Mouse (Mus musculus) forebrain, embryonic 11.5 days (tissue): ENCODE measurements around the gene Klhl24. TPM values are rescaled to one million over a fixed set of nuclear protein-coding genes. Genes with fewer than 3 reads are reported as not detected.

Experiments
- ATAC-seq: fragments of 200-750 bp; cut with Nextera tagmentation; replicated peaks from 2 replicates; pipeline ENCODE4 v1.8.0; 2017; ENCODE audit warnings: moderate TSS enrichment; ENCODE audit not compliant: low FRiP score
- DNase-seq: peaks from one replicate; pipeline ENCODE4 v3.0.0-alpha.2; 2017; ENCODE audit warnings: low spot score
- H3K27ac ChIP-seq: fragments of 300-500 bp; sonication (generic); 2 replicates; pipeline ENCODE4 v1.5.1; 2014; ENCODE audit warnings: low read depth, low read length
- H3K27me3 ChIP-seq: fragments of 300-500 bp; sonication (generic); 2 replicates; pipeline ENCODE4 v1.6.1; 2014; ENCODE audit warnings: mild to moderate bottlenecking, low read length, mixed read lengths; ENCODE audit not compliant: control insufficient read depth, insufficient read depth
- H3K36me3 ChIP-seq: fragments of 300-500 bp; sonication (generic); 2 replicates; pipeline ENCODE4 v1.6.1; 2014; ENCODE audit warnings: mild to moderate bottlenecking, low read length, moderate library complexity, mixed read lengths; ENCODE audit not compliant: control insufficient read depth, insufficient read depth
- H3K4me1 ChIP-seq: fragments of 300-500 bp; sonication (generic); replicated peaks from 2 replicates; pipeline ENCODE4 v1.6.1; 2014; ENCODE audit warnings: low read length, mixed read lengths; ENCODE audit not compliant: control insufficient read depth, insufficient read depth
- H3K4me2 ChIP-seq: fragments of 300-500 bp; sonication (generic); 2 replicates; pipeline ENCODE4 v1.6.1; 2014; ENCODE audit warnings: low read depth, mild to moderate bottlenecking, low read length, moderate library complexity, mixed read lengths; ENCODE audit not compliant: severe bottlenecking
- H3K4me3 ChIP-seq: fragments of 300-500 bp; sonication (generic); 2 replicates; pipeline ENCODE4 v1.5.1; 2014; ENCODE audit warnings: low read depth, low read length
- H3K9ac ChIP-seq: fragments of 300-500 bp; sonication (generic); 2 replicates; pipeline ENCODE4 v1.6.1; 2014; ENCODE audit warnings: low read length
- H3K9me3 ChIP-seq: fragments of 300-500 bp; sonication (generic); 2 replicates; pipeline ENCODE4 v1.6.1; 2016; ENCODE audit warnings: low read length, mixed read lengths; ENCODE audit not compliant: control insufficient read depth
- WGBS: fragments of 180-500 bp; shearing (Covaris S2); extraction: QIAGEN DNeasy Blood & Tissue Kit; methylation state at CpG from one replicate; pipeline ENCODE4 v1.1.7; 2014; 5-methylcytosine and 5-hydroxymethylcytosine counted together
- polyA plus RNA-seq: library from polyadenylated mRNA; unstranded; fragments of >200 nt; fragmentation: Nextera tagmentation; extraction: Ambion mirVana; gene quantifications from 2 replicates; pipeline ENCODE4 v1.2.1, GENCODE M21; 2014

Gene Klhl24
- polyA plus RNA-seq, 1 experiment from 2014 or later, result 33.0 TPM

DNA sequence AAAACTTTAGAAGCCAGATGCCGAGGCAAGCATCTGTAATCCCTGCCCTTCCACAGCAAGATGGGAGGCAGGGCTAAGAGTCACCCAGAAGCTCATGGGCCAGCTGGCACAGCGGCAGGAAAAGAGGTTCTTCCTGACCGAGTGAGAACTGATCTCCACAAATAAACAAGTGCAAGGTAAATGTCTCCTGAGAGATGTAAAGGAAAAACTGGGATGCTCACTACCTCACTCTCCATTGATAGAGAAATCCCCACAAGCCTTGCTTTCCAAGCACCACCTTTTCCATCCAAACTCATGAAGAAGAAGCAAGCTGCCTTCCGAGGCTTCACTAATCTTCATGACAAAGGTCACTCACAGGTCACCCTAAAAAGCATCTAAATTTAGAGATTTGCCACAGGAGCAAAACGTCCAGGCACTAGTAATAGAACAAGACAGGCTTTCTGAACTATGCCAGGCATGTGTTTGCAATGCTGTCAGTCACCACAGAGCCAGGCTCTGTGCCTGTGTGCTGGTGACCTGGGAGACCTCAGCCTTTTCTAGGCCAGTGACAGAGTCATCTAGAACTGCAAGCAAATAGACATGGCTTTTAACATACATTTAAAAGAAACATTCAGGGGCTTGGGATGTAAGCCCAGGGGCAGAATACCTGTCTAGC lies 6.3 kb upstream of the Klhl24 start:
- Histone ChIP-seq H3K4me1 (no peaks in the 10 kb centered on the region), H3K4me3 (no peak overlapping the region), H3K4me2 (no peak overlapping the region), H3K36me3 (no peaks in the 10 kb centered on the region), H3K9ac (no peak overlapping the region), H3K27ac (no peak overlapping the region), H3K9me3 (no peaks in the 10 kb centered on the region), H3K27me3 (no peaks in the 10 kb centered on the region)
- no peak for ATAC-seq
- no peak for DNase-seq
- WGBS, result 63% methylated on average over 5 of the region's 5 CpGs

DNA sequence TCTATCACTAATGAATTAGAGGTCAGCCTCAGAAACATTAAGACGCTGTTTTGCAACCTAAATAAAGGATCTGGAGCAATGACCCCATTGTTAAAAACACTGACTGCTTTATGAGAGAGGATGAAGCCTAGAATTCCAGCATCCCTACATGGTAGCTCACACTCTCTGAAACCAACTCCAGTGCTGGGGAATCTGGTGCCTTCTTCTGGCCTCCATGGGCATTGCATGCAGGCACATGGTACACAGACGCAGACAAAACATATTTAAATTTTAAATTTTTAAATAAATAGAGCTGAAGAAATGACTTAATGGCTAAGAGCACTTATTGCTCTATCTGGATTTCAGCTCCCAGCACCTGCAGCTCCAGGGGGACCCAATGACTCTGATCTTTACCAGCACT lies 1.4 kb upstream of the Klhl24 start:
- Histone ChIP-seq H3K9ac (no peak overlapping the region), H3K4me1 (no peaks in the 10 kb centered on the region), H3K9me3 (no peaks in the 10 kb centered on the region), H3K4me2 (no peak overlapping the region), H3K36me3 (no peaks in the 10 kb centered on the region), H3K4me3 (no peak overlapping the region), H3K27ac (no peak overlapping the region), H3K27me3 (no peaks in the 10 kb centered on the region)
- no peak for DNase-seq
- no peak for ATAC-seq
- WGBS, result 83% methylated on average over 2 of the region's 2 CpGs

DNA sequence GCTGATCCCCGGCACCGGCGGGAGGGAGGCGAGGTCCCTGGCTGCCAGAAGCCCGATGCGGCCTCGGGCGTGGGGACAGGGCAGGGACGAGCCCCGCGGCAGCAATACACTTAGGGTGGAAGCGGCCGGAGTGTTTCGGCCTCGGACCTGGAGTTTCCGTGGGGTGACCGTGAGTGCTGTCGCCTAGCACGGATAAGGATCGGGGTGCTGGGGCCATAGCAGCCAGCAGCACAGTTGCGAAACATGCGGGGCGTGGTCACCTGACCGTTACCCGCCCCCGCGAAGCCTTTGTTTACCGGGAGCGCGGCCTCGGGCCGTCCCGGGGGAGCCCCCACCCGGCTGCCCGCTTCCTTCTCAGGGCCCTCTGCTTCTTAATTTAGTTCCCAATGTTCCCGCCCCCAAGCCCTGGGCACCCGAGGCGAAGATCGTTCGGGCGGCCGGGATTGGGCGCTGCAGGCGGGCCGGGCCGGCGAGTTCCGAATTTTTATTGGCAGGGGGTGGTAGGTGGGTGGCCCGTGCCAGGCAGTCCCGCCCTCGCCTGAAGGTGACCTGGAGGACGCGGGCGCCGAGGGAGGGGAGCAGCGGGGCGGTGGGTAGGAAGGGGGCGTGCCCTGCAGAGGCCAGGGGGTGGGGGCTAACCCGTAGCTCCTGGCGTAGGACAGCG lies 501 bp downstream of the Klhl24 start:
- Histone ChIP-seq H3K27ac (peak overlapping the region; percentile 92), H3K9ac (peak overlapping the region; percentile 84), H3K9me3 (no peaks in the 10 kb centered on the region), H3K4me2 (peak overlapping the region; percentile 53), H3K36me3 (no peaks in the 10 kb centered on the region), H3K27me3 (no peaks in the 10 kb centered on the region), H3K4me3 (peak overlapping the region; percentile 90), H3K4me1 (no peaks in the 10 kb centered on the region)
- DNase-seq, result peak; percentile 96
- ATAC-seq, result peak; percentile 93
- WGBS, result under 1% methylated on average over 56 of the region's 61 CpGs

DNA sequence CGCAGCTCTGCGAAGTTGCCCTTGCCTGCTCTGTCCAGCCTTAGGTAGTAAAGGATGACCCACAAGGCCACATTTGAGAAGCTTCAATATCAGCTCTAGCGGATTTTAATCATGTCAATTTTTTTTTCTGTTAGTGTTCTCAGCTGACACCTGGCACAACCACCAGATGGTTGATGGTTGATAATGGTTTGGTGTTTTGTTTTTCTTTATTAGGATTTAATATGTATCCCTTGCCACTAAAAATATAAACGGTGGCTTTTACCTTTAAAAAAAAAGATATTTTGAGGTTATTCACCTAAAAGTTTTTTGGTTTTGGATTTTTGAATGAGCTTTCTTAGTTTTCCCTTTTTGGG lies 1.0 kb downstream of the Klhl24 start:
- H3K36me3 ChIP-seq, result no peaks in the 10 kb centered on the region
- H3K4me3 ChIP-seq, result peak overlapping the region; percentile 90
- no peaks in the 10 kb centered on the region for H3K4me1 ChIP-seq
- DNase-seq (no peak), ATAC-seq (no peak)
- H3K9ac ChIP-seq, result peak overlapping the region; percentile 84
- peaks cover under 1% of the 10 kb centered on the region; the same call in 1 of the 2 replicates for H3K9me3 ChIP-seq
- no peaks in the 10 kb centered on the region for H3K27me3 ChIP-seq
- peak overlapping the region; percentile 92 for H3K27ac ChIP-seq
- 14% methylated on average over 4 of the region's 4 CpGs for WGBS
- peak overlapping the region; percentile 53 for H3K4me2 ChIP-seq

DNA sequence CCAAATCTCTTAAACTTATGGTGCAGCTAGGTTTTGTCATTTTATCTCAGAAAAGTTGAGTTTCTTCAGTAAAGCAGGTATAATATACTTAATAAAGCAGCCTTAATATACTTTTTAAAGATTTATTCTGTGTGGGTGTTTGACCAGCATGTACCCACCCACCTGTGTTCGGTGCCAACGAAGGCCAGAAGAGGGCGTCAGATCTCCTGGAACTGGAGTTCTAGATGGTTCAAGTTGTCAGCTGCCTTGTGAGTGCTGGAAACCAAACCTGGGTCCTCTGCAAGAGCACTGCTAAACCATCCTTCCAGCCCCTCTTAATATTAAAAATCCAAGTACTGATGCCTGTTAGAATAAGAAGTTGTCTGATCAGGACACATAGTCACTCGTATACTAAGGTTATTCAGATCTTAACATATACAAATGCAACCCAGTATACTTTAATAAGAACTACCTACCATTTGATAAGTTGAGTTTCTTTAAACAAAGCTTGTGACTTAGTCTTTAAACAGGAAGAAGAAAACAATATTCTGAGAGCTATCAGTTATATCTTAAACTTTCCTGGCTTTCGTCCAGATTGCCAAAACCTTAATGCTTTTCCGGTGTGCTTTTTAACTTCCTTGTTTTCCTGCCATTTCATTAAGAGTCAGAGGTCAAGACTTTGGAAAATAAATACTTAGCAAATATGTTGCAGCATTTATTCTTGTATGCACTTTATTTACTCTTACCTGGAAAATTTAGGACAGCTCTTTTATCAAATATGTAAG lies 1.7 kb downstream of the Klhl24 start:
- Histone ChIP-seq H3K27me3 (no peaks in the 10 kb centered on the region), H3K9ac (no peak overlapping the region), H3K27ac (no peak overlapping the region), H3K4me1 (no peaks in the 10 kb centered on the region), H3K4me2 (no peak overlapping the region), H3K36me3 (no peaks in the 10 kb centered on the region; the same call in 1 of the 2 replicates), H3K9me3 (peaks cover 6% of the 10 kb centered on the region; the same call in 1 of the 2 replicates), H3K4me3 (no peak overlapping the region)
- 94% methylated on average over 6 of the region's 6 CpGs for WGBS
- ATAC-seq, result no peak
- DNase-seq, result no peak

DNA sequence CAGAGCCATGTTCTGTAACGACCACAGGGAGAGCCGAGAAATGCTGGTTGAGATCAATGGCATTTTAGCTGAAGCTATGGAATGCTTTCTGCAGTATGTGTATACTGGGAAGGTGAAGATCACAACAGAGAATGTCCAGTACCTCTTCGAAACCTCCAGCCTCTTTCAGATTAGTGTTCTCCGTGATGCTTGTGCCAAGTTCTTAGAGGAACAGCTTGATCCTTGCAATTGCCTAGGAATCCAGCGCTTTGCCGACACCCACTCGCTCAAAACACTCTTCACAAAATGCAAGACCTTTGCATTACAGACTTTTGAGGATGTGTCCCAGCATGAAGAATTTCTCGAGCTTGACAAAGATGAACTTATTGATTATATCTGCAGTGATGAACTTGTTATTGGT lies 9.7 kb downstream of the Klhl24 start:
- H3K4me1 ChIP-seq, result no peaks in the 10 kb centered on the region
- DNase-seq (no peak), ATAC-seq (no peak)
- peaks cover 6% of the 10 kb centered on the region; the same call in 1 of the 2 replicates for H3K9me3 ChIP-seq
- H3K27me3 ChIP-seq, result no peaks in the 10 kb centered on the region
- H3K9ac ChIP-seq, result no peak overlapping the region
- no peak overlapping the region for H3K27ac ChIP-seq
- no peak overlapping the region for H3K4me2 ChIP-seq
- peaks cover 20% of the 10 kb centered on the region for H3K36me3 ChIP-seq
- no peak overlapping the region for H3K4me3 ChIP-seq
- WGBS, result 96% methylated on average over 8 of the region's 8 CpGs

DNA sequence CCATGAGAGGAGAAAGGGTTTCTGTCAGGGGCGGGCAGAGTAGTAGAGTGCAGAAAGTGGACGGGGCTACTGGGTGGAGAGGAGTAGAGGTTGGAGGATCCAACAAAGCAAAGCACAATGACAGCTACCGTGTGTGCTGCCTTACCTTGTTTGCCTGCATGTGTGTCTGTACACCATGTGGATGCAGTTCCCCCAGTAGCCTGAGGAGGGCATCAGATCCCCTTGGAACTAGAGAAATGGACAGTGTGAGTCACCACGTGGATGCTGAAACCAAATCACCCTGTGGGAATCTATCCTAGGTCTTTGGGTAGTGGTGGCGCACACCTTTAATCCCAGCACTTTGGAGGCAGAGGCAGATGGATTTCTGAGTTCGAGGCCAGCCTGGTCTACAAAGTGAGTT lies 11.6 kb downstream of the Klhl24 start:
- Histone ChIP-seq H3K27me3 (no peaks in the 10 kb centered on the region), H3K36me3 (peaks cover 20% of the 10 kb centered on the region), H3K4me3 (no peak overlapping the region), H3K27ac (no peak overlapping the region), H3K4me2 (no peak overlapping the region), H3K9me3 (no peaks in the 10 kb centered on the region; the same call in 1 of the 2 replicates), H3K4me1 (no peaks in the 10 kb centered on the region), H3K9ac (no peak overlapping the region)
- DNase-seq, result no peak
- no peak for ATAC-seq
- WGBS, result 94% methylated on average over 6 of the region's 6 CpGs

DNA sequence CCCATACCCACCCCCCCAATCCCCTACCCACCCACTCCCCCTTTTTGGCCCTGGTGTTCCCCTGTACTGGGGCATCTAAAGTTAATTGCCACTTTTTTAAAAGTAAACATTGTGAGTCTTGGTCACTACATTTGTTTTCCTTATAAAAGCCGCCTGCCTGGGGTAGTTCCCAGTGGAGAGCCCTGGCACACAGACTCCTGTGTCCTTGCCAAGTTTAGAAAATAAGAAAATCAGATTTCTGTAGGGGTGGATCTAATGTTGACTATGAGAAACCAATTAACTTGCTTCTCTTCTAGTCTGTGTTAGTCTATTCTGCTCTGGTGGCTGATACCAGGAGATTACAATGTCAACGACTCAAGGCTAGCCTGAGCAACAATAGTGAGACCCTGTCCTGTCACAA lies 15.3 kb downstream of the Klhl24 start:
- H3K4me1 ChIP-seq, result no peaks in the 10 kb centered on the region
- no peaks in the 10 kb centered on the region for H3K9me3 ChIP-seq
- ATAC-seq (no peak), DNase-seq (no peak)
- H3K9ac ChIP-seq, result no peak overlapping the region
- WGBS, result 85% methylated on average over 2 of the region's 2 CpGs
- H3K27ac ChIP-seq, result no peak overlapping the region
- peaks cover 11% of the 10 kb centered on the region for H3K36me3 ChIP-seq
- no peak overlapping the region for H3K4me2 ChIP-seq
- H3K4me3 ChIP-seq, result no peak overlapping the region
- no peaks in the 10 kb centered on the region; the same call in 1 of the 2 replicates for H3K27me3 ChIP-seq
